17 mouse cellular contexts compared by ENCODE assay signal in genomic region chr17:46929277-46929676, GRCm38 (mm10). TPM values are rescaled to one million over a fixed set of nuclear protein-coding genes. Genes with fewer than 3 reads are reported as not detected.
"Had no signal": no experiment of that assay in that cellular context is flagged by ENCODE, and none has a peak within 500 bp of the region (broad histone marks: within the 10 kb centered on the region; RNA-seq: fewer than 3 reads in every experiment).

No protein-coding gene starts in this region.

- H3K4me1 ChIP-seq: limb, embryonic 12.5 days; neural tube, embryonic 12.5 days had no signal

- DNase-seq: kidney, adult 18-20 months; kidney, postnatal 10 days; lung, embryonic 14.5 days; lung, postnatal 10 days; lung, postnatal 4 days; midbrain, embryonic 14.5 days; right cerebral cortex, postnatal 4 days; spleen, adult 18-20 months; thymus, postnatal 36 days had no signal

- H3K4me3 ChIP-seq: left cerebral cortex, adult 2 months; limb, embryonic 12.5 days; liver, embryonic 15.5 days; midbrain, embryonic 10.5 days; neural tube, embryonic 12.5 days had no signal

- H3K9ac ChIP-seq: limb, embryonic 12.5 days; liver, embryonic 15.5 days; lung, embryonic 14.5 days; neural tube, embryonic 12.5 days had no signal

- H3K4me2 ChIP-seq: limb, embryonic 12.5 days; liver, embryonic 15.5 days; lung, embryonic 14.5 days; neural tube, embryonic 12.5 days had no signal

- H3K27me3 ChIP-seq: limb, embryonic 12.5 days; liver, embryonic 15.5 days; neural tube, embryonic 12.5 days had no signal

- H3K27ac ChIP-seq: limb, embryonic 12.5 days; liver, embryonic 15.5 days; midbrain, embryonic 10.5 days; neural tube, embryonic 12.5 days had no signal

- H3K9me3 ChIP-seq: limb, embryonic 12.5 days; liver, embryonic 15.5 days; midbrain, embryonic 10.5 days; neural tube, embryonic 12.5 days had no signal

RNA-seq across cellular contexts. Expression of gene Prph2, which starts 19.0 kb away (rescaled TPM):
- polyA plus RNA-seq: large intestine, adult 2 months; limb, embryonic 12.5 days; liver, embryonic 15.5 days; lung, embryonic 14.5 days; midbrain, embryonic 10.5 days; midbrain, embryonic 14.5 days; neural tube, embryonic 12.5 days; stomach, embryonic 14.5 days; thymus, postnatal 0 days had no signal
